Mouse (Mus musculus): ENCODE data around the gene Rasgef1b.

Gene Rasgef1b

DNA sequence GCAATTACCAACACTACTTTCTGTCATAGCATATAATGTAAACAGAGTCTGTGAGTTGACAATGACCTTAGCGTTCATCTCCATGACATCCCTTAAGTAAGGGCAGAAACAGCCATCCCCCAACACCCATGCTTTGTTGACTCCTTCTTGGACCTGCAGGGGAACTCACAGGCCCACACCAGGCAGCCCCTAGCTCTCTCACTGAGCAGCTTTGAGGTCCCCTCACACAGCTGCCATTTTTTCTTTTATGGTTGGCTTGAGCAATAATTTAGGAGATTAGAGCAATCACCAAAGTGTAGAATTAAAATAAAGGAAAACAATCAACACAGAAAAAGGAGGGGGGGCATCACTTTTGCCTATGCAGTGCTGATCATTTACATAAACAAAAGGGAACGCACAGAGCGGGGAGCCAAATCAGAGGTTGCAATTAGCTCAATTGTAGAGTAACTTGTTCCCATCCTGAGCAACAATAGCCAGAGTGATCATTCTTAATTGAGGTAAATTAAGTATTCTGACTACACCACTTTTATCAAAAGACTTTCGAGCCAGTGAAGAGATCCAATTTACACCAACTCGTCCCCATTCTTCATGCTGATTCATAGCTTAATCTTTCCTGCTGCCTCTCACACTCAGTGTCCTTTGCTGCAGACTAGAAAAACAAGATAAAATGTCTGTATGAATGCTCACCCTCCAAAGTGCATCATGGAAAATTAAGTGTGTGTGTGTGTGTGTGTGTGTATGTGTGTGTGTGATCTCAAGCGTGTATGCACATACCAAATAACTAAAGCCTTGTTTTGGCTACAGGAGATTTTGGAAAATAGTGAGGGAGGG, 184.0 kb downstream of the Rasgef1b start:
- in situ Hi-C loops (cut with MboI, MseI): no loop called here

- in situ Hi-C loops (cut with MboI, MseI): no loop called here
Observed at GRCm38 (mm10) chr5:99541999-99542765, 186.7 kb downstream of the Rasgef1b start.

- in situ Hi-C loops (cut with MboI, MseI): no loop called here
Observed at GRCm38 (mm10) chr5:99541321-99541895, 187.5 kb downstream of the Rasgef1b start.

DNA sequence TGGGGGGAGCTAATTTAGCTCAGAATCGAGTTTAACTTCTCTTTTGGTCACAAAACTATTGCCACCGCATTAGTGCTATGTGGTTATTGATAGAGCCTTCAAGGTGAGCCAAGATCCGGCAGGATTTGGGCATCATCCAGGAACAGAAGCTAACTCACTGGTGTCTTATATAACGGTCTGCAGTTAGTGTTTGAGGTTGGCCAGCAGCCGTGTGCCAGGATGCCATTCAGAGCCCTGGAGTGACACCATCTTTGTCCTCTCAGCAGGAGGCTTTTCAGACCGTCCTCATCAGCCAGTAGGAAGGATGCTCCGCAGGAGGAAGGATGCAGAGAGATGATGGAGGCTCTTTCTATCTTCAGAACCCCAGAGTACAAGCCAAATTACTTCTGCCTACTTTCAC, 195.4 kb downstream of the Rasgef1b start:
- in situ Hi-C loops (cut with MboI, MseI): no loop called here

DNA sequence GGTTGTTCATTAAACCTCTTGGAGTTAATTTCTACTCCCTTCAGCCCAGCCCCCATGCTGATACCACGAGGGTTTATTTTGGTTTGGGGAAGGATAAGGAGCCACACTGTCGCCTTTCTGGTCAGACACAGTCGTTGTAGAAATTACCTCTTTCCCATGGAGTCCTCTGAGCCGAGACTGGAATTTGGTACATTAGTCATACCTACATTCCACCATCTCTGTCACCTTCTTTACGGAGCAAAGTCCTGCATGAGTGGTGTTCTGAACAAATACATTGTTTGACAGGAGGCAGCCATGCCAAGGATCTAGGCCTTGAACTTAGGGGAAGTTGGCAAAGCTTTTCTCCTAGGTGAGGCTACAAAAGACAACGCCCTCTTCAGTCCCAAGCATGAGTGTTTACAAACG, 202.1 kb downstream of the Rasgef1b start:
- in situ Hi-C loops (cut with MboI, MseI): no loop called here

DNA sequence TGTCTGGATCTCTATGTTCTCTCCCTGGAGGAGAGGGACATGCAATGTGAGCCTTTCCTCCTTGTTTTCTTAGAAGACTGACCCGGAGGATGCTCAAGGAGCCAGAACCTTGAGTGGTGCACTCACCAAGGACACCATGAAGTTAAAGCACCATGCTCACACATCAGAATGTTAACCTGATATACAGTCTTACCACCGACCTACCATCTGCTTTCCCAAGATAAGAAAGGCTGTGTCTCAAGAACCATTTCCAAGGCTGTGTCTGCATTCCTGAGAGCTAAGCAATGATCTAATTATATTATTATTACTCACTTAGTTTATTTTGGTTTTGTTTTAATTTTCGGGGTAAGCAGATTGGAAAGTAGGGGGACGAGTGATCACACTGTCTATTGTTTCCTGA, 203.2 kb downstream of the Rasgef1b start:
- in situ Hi-C loops (cut with MboI, MseI): no loop called here

DNA sequence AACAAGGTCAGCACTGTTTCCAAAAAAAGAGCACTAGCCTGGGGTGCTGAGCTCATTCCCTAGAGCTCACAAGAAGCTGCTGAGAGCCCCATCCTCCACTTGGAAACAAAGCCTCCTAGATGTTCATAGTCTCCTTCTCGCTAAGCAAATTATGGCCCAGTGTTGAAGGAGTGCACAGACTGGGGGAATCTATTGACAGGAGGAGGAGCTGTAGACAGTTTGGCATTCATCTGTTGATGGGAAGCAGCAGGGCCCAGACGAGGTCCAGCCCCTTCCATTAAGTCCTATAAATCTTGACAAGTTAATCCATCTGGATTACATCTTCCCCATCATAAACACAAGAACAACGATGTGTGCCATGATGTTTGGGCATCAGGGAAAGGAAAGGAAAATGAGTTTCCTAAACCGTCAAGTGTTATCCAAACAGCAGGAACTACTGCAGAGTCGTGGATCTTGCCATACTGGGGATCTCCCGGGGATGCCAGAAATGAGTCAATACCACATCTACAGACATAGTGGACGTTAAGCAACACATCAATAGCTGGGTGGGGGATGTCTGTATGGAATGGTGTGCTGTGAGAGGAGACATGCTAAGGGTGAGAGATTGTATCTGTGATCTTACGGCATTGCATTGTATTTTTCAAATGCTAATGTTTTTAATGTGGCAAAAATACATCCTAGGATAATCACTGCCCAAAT, 206.1 kb downstream of the Rasgef1b start:
- in situ Hi-C loops (cut with MboI, MseI): no loop called here

DNA sequence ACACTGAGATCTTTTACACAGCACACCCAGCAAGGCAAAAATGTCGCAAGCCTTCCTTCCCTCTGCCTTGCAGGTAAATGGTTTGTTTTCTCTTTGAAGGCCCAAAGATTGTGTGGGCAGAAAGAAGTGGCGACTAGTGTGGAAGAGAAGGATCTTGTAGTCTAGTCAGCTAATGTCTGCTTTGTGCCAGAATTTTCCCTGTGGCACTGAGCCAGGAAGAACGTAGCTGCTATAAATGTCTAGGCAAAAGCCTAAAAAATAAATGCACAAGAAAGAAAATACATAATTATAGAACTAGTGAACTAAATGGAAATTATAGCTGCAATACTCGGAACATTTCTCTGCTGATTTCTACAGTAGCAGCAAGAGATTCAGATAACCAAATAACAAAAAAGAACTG, 207.5 kb downstream of the Rasgef1b start:
- in situ Hi-C loops (cut with MboI, MseI): no loop called here

DNA sequence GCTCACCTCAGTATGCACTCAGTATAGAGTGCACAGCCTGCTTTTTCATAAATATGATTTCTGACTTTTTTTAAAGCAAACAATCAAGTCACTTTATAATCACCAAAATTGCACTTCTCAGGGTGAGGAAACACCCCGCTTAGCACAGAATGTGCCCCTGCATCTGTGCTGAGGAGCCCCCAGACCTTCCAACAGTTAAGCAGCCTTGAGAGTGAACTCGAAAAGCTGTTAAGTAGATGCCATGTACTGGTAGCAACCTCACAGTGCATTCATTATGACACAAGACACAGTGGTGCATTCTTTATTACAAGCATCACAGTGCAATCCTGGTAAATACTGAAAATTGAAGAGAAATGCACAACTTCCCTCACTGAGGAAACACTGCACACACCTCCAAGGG, 209.3 kb downstream of the Rasgef1b start:
- in situ Hi-C loops (cut with MboI, MseI): no loop called here

- in situ Hi-C loops (cut with MboI, MseI): no loop called here
Observed at GRCm38 (mm10) chr5:99519023-99519422, 209.8 kb downstream of the Rasgef1b start.

GRCm38 (mm10) chr5:99516207-99516606, 212.7 kb downstream of the Rasgef1b start:
- in situ Hi-C loops (cut with MboI, MseI): no loop called here

GRCm38 (mm10) chr5:99515764-99516163, 213.1 kb downstream of the Rasgef1b start:
- in situ Hi-C loops (cut with MboI, MseI): no loop called here

GRCm38 (mm10) chr5:99513209-99513880, 215.5 kb downstream of the Rasgef1b start:
- in situ Hi-C loops (cut with MboI, MseI): no loop called here

GRCm38 (mm10) chr5:99511081-99511480, 217.8 kb downstream of the Rasgef1b start:
- in situ Hi-C loops (cut with MboI, MseI): no loop called here

- in situ Hi-C loops (cut with MboI, MseI): loop anchor here (5.0 kb wide), 1 partner anchor 259 kb away; no protein-coding TSS in a partner anchor
Observed at GRCm38 (mm10) chr5:99506109-99506508, 222.8 kb downstream of the Rasgef1b start.

- in situ Hi-C loops (cut with MboI, MseI): no loop called here
Observed at GRCm38 (mm10) chr5:99504349-99504830, 224.5 kb downstream of the Rasgef1b start.

DNA sequence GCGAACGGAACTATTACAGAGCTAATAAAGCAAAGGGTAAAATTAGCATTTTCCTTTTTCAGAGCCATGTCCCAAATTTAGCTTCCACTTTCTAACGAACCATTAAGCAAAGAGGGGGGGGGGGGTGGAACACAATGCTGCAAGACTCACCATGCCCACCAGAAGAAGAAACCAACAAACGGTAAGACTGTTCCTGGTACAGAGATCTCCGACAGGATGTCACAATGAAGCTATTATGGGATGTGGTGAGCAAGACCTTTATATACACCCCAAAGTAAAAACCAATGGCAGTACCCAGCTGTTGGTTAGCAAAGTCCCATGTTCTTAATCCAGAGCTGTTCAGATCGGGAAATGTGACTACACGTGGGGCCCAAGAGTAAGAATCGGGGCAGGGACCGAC, 226.2 kb downstream of the Rasgef1b start:
- in situ Hi-C loops (cut with MboI, MseI): no loop called here

- in situ Hi-C loops (cut with MboI, MseI): no loop called here
Observed at GRCm38 (mm10) chr5:99499404-99500089, 229.3 kb downstream of the Rasgef1b start.

- in situ Hi-C loops (cut with MboI, MseI): no loop called here
Observed at GRCm38 (mm10) chr5:99497856-99498255, 231.0 kb downstream of the Rasgef1b start.

- in situ Hi-C loops (cut with MboI, MseI): no loop called here
Observed at GRCm38 (mm10) chr5:99496931-99497782, 231.7 kb downstream of the Rasgef1b start.

All from T-helper 2 cell (primary cell).